Mouse (Mus musculus) heart, embryonic 16.5 days (tissue): ENCODE results near the gene Rps2. TPM values are rescaled to one million over a fixed set of nuclear protein-coding genes. Genes with fewer than 3 reads are reported as not detected.

Source experiments
- ATAC-seq: fragments of 200-750 bp; cut with Nextera tagmentation; replicated peaks from 2 replicates; pipeline ENCODE4 v1.8.0; 2017; ENCODE audit warnings: moderate number of reproducible peaks; ENCODE audit not compliant: insufficient read depth, low FRiP score; ENCODE audit errors: extremely low read depth
- H3K27ac ChIP-seq: fragments of 300-500 bp; sonication (generic); 2 replicates; pipeline ENCODE4 v1.5.1; 2014; ENCODE audit warnings: mild to moderate bottlenecking, low read length, control low read depth, moderate library complexity
- H3K27me3 ChIP-seq: fragments of 300-500 bp; sonication (generic); 2 replicates; pipeline ENCODE4 v1.6.1; 2014; ENCODE audit warnings: low read length, mixed read lengths; ENCODE audit not compliant: control insufficient read depth, insufficient read depth
- H3K36me3 ChIP-seq: fragments of 300-500 bp; sonication (generic); 2 replicates; pipeline ENCODE4 v1.6.1; 2014; ENCODE audit not compliant: control insufficient read depth, insufficient read depth
- H3K4me1 ChIP-seq: fragments of 300-500 bp; sonication (generic); 2 replicates; pipeline ENCODE4 v1.6.1; 2014; ENCODE audit warnings: low read length, mixed read lengths; ENCODE audit not compliant: control insufficient read depth, insufficient read depth
- H3K4me2 ChIP-seq: fragments of 300-500 bp; sonication (generic); 2 replicates; pipeline ENCODE4 v1.6.1; 2014; ENCODE audit warnings: low read depth, mild to moderate bottlenecking, control low read depth, low read length
- H3K4me3 ChIP-seq: fragments of 300-500 bp; sonication (generic); 2 replicates; pipeline ENCODE4 v1.5.1; 2014; ENCODE audit warnings: mild to moderate bottlenecking, control low read depth, low read length
- H3K9ac ChIP-seq: fragments of 300-500 bp; sonication (generic); 2 replicates; pipeline ENCODE4 v1.6.1; 2014; ENCODE audit warnings: low read length, control low read depth
- H3K9me3 ChIP-seq: fragments of 300-500 bp; sonication (generic); replicated peaks from 2 replicates; pipeline ENCODE4 v1.6.1; 2016; ENCODE audit warnings: low read length; ENCODE audit not compliant: control insufficient read depth
- WGBS: fragments of 180-500 bp; shearing (Covaris S2); extraction: QIAGEN DNeasy Blood & Tissue Kit; methylation state at CpG from one replicate; pipeline ENCODE4 v1.1.7; 2014; 5-methylcytosine and 5-hydroxymethylcytosine counted together
- polyA plus RNA-seq: library from polyadenylated mRNA; unstranded; fragments of >200 nt; fragmentation: Nextera tagmentation; extraction: Ambion mirVana; gene quantifications from 2 replicates; pipeline ENCODE4 v1.2.1, GENCODE M21; 2015

Gene Rps2
- polyA plus RNA-seq, 1 experiment from 2014 or later = 843 TPM

DNA sequence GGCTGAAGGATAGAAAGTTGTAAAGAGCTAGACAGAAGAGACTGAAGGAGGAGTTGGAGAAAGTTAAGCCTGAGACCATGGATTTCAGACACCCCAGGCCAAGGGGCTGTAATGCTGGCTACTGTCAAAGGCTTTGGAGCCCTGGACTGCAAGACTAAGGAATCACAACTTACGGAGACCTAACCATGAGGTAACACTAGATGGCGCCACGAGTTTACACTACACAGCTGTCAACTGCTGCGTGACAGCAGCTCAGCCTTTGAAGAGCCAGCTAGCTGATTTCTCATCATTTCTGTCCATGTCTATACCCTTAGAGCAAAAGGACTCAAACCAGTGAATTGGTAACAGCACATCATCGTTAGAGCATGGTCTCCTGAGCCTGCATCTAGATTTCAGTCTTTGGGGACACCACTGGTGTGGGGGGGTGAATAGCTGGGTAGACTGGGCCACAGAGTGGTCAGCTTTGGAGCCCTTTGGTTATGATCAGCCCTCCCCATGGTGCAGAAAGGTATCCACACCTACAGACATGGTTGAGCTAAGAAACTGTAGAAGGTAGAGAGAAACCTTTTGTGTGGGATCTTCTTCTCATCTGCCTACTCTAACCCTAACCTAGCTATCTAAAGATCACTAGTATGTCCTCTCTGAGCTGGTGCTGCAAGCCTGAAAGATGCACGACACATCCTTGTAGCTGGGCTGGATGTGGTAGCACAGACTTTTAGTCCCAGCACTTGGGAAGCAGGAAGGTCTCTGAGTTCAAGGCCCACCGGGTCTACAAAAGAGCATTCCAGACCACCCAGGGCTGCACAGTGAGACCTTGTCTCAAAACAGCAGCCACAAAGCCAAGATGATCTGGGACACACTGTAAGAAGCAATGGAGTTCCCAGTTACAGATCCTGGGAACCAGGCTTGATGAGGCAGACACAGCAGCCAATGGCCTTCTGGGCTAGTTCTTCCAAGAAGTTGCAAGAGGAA, 27.9 kb downstream of the Rps2 start:
- Histone ChIP-seq H3K9ac (no peak overlapping the region), H3K4me3 (no peak overlapping the region), H3K27ac (no peak overlapping the region), H3K4me2 (no peak overlapping the region), H3K36me3 (0 out of 2 replicates have a peak, but pooled peaks cover 2% of the 10 kb centered on the region), H3K4me1 (no peaks in the 10 kb centered on the region), H3K9me3 (no peaks in the 10 kb centered on the region), H3K27me3 (peaks cover 10% of the 10 kb centered on the region)
- 19% methylated on average over 7 of the region's 7 CpGs for WGBS
- peak; percentile 72 for ATAC-seq

GRCm38 (mm10) chr17:24746986-24747385, 29.1 kb downstream of the Rps2 start:
- no peaks in the 10 kb centered on the region for H3K9me3 ChIP-seq
- no peak overlapping the region for H3K9ac ChIP-seq
- no peak overlapping the region for H3K4me2 ChIP-seq
- H3K36me3 ChIP-seq = no peaks in the 10 kb centered on the region
- H3K27me3 ChIP-seq = peaks cover 18% of the 10 kb centered on the region
- no peak for ATAC-seq
- 45% methylated on average over 4 of the region's 4 CpGs for WGBS
- H3K4me3 ChIP-seq = no peak overlapping the region
- H3K4me1 ChIP-seq = no peaks in the 10 kb centered on the region
- H3K27ac ChIP-seq = no peak overlapping the region

DNA sequence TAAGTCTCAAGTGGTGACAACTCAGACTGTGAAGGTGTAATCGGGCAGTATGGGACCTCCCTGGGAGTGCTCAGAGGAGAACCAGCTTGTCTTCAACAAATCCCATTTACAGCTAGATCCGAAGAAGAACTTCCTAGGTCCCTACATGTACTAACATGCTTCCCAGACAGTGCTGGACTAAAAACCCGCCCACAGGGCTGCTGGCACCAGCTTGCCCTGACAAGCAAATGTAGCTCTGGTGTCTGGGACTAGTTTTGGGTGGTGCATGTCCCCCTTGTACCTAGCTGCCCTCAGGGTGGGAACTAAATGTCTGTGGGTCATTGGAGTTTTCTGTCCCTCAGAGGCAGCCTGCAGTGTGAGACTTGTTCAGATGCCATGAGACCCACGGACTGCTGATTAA, 33.6 kb downstream of the Rps2 start:
- Histone ChIP-seq H3K4me3 (no peak overlapping the region), H3K9ac (no peak overlapping the region), H3K4me1 (peaks cover 10% of the 10 kb centered on the region), H3K4me2 (no peak overlapping the region), H3K36me3 (no peaks in the 10 kb centered on the region), H3K27ac (no peak overlapping the region), H3K27me3 (peaks cover 58% of the 10 kb centered on the region), H3K9me3 (no peaks in the 10 kb centered on the region)
- ATAC-seq = no peak
- 9% methylated on average over 4 of the region's 4 CpGs for WGBS

GRCm38 (mm10) chr17:24752415-24753394, 34.8 kb downstream of the Rps2 start, which contains the start of gene Hs3st6:
Gene Hs3st6 (plus strand): TSS chr17:24752988.
- no peak within 1 kb of the TSS for H3K27ac ChIP-seq
- ATAC-seq = peak; percentile 82
- no peaks in the 10 kb centered on the region for H3K36me3 ChIP-seq
- H3K4me2 ChIP-seq = peak within 1 kb of the TSS; percentile 94
- peaks cover 10% of the 10 kb centered on the region for H3K4me1 ChIP-seq
- under 1% methylated on average over 74 of the region's 82 CpGs for WGBS
- peak within 1 kb of the TSS; percentile 62 for H3K9ac ChIP-seq
- peak within 1 kb of the TSS; percentile 55 for H3K4me3 ChIP-seq
- H3K27me3 ChIP-seq = peaks cover 58% of the 10 kb centered on the region
- H3K9me3 ChIP-seq = no peaks in the 10 kb centered on the region

GRCm38 (mm10) chr17:24757394-24757793, 39.5 kb downstream of the Rps2 start:
- no peak for ATAC-seq
- WGBS = 91% methylated on average over 1 of the region's 1 CpGs
- Histone ChIP-seq H3K9ac (no peak overlapping the region), H3K36me3 (no peaks in the 10 kb centered on the region), H3K4me1 (peaks cover 7% of the 10 kb centered on the region), H3K9me3 (no peaks in the 10 kb centered on the region), H3K4me2 (no peak overlapping the region), H3K27ac (no peak overlapping the region), H3K4me3 (no peak overlapping the region), H3K27me3 (peaks cover 36% of the 10 kb centered on the region)

DNA sequence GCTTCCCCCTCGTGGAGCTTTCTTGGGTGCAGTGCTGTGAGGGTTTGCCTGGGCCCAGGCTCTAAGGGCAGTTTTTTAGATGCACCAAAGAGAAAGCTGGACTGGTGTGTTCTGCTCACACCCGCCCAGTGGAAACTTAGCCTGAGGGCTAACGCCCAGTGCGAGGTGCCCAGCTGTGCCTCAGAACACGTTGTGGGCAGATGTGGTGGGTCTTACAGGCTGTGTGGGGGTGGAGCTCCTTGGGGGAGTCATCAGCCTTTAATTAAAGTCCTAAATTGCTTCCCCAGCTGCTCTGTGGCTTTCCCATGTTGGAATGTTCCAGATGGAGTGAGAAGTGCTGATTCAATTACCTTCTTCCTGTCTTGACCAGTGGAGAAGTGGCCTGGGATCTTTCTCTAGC, 43.2 kb downstream of the Rps2 start:
- Histone ChIP-seq H3K36me3 (no peaks in the 10 kb centered on the region), H3K9me3 (no peaks in the 10 kb centered on the region), H3K27me3 (0 out of 2 replicates have a peak, but pooled peaks cover 2% of the 10 kb centered on the region), H3K4me2 (no peak overlapping the region), H3K27ac (no peak overlapping the region), H3K4me1 (0 out of 2 replicates have a peak, but pooled peaks cover 3% of the 10 kb centered on the region), H3K4me3 (no peak overlapping the region), H3K9ac (no peak overlapping the region)
- ATAC-seq = no peak
- 64% methylated on average over 5 of the region's 5 CpGs for WGBS

GRCm38 (mm10) chr17:24765016-24765905, 47.3 kb downstream of the Rps2 start:
- WGBS = 39% methylated on average over 21 of the region's 22 CpGs
- H3K4me3 ChIP-seq = no peak overlapping the region
- H3K27me3 ChIP-seq = no peaks in the 10 kb centered on the region
- H3K27ac ChIP-seq = no peak overlapping the region
- ATAC-seq = 0 out of 2 replicates have a peak, but pooled peaks have one; percentile 28
- H3K9ac ChIP-seq = no peak overlapping the region
- H3K9me3 ChIP-seq = no peaks in the 10 kb centered on the region
- 0 out of 2 replicates have a peak, but pooled peaks cover 3% of the 10 kb centered on the region for H3K4me1 ChIP-seq
- no peaks in the 10 kb centered on the region for H3K36me3 ChIP-seq
- no peak overlapping the region for H3K4me2 ChIP-seq

- WGBS = 25% methylated on average over 12 of the region's 12 CpGs
- H3K4me2 ChIP-seq = no peak overlapping the region
- ATAC-seq = no peak
- H3K4me1 ChIP-seq = 0 out of 2 replicates have a peak, but pooled peaks cover 3% of the 10 kb centered on the region
- H3K9ac ChIP-seq = no peak overlapping the region
- H3K27me3 ChIP-seq = no peaks in the 10 kb centered on the region
- H3K9me3 ChIP-seq = no peaks in the 10 kb centered on the region
- H3K4me3 ChIP-seq = no peak overlapping the region
- no peak overlapping the region for H3K27ac ChIP-seq
- H3K36me3 ChIP-seq = no peaks in the 10 kb centered on the region
Measured at GRCm38 (mm10) chr17:24766266-24766875, 48.5 kb downstream of the Rps2 start.
